ENCODE assay signal across 28 mouse cellular contexts in the genomic region with DNA sequence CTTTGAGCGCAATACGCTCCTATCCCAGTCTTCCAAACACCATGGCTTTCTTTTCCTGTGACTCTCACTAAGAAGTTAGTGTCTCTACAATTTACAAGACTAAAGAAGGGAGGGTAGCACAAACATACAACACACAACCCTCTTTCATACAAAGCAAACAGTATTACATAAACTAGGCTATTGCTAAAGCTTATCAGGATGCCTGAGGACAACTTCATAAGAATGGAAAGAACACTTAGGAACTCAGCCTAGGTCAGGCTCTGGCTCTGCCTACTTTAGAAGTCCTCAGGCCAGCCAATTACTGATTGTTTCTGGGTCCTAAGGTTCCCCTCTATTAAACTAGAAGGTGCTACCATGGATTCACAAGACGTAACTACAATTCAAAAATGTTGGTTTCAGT. TPM values are rescaled to one million over a fixed set of nuclear protein-coding genes. Genes with fewer than 3 reads are reported as not detected.
DNase-seq lines count a peak whose midpoint lies in the region; ATAC-seq and TF ChIP-seq lines count a peak whose summit lies in the region.
"Had no signal": no experiment of that assay in that cellular context is flagged by ENCODE, and none has a peak within 500 bp of the region (broad histone marks: within the 10 kb centered on the region; RNA-seq: fewer than 3 reads in every experiment).

No protein-coding gene starts in this region.

- intact Hi-C loops in gastrocnemius, adult 2 months (cut with DNase I): loop anchor here (5.0 to 10.0 kb wide), 2 partner anchors 77 to 334 kb away; a partner anchor contains a TSS

- TF ChIP-seq CTCF in gastrocnemius, adult 2 months (IDR thresholded peaks at IDR 0.05): no peak
- TF ChIP-seq CTCF in kidney, postnatal 0 days (IDR thresholded peaks at IDR 0.05; ENCODE audit: low read depth): no peak
- TF ChIP-seq CTCF in kidney, adult 2 months (conservative IDR thresholded peaks at IDR 0.05; ENCODE audit: insufficient read depth, insufficient read length, low read depth, low read length): no peak
- TF ChIP-seq CTCF in small intestine, adult 2 months (IDR thresholded peaks at IDR 0.05; ENCODE audit: extremely low read depth, insufficient read length, insufficient replicate concordance, low read depth, low read length): no peak

- H3K4me1 ChIP-seq in kidney, postnatal 0 days (replicated peaks; ENCODE audit: insufficient read depth, low read length): peaks cover 12% of the 10 kb centered on the region; the same call in 1 of the 2 replicates
- peaks cover 6% of the 10 kb centered on the region for H3K4me1 ChIP-seq in kidney, adult 2 months (ENCODE audit: control insufficient read depth, insufficient read depth, low read length)
- H3K4me1 ChIP-seq in small intestine, adult 2 months (ENCODE audit: control insufficient read depth, insufficient read depth, insufficient read length, low read length): peaks cover 12% of the 10 kb centered on the region; the same call in 1 of the 2 replicates
- H3K4me1 ChIP-seq in forebrain, embryonic 14.5 days (ENCODE audit: control insufficient read depth, insufficient read depth, low read length): peaks cover 17% of the 10 kb centered on the region

- no peak overlapping the region for H3K9ac ChIP-seq in kidney, postnatal 0 days (ENCODE audit: low read depth, low read length)
- no peak overlapping the region for H3K9ac ChIP-seq in forebrain, embryonic 14.5 days (ENCODE audit: low read length)
- H3K9ac ChIP-seq: embryonic facial prominence, embryonic 15.5 days; forebrain, embryonic 13.5 days; heart, embryonic 13.5 days; kidney, embryonic 15.5 days; midbrain, embryonic 12.5 days; neural tube, embryonic 12.5 days had no signal

- no peak overlapping the region for H3K4me3 ChIP-seq in gastrocnemius, adult 2 months
- no peak overlapping the region for H3K4me3 ChIP-seq in kidney, postnatal 0 days (replicated peaks; ENCODE audit: low read depth, low read length)
- H3K4me3 ChIP-seq in kidney, adult 2 months (ENCODE audit: insufficient read depth, low read depth, low read length): no peak overlapping the region
- H3K4me3 ChIP-seq in small intestine, adult 2 months (ENCODE audit: low read depth, low read length): no peak overlapping the region
- H3K4me3 ChIP-seq in forebrain, embryonic 14.5 days (ENCODE audit: low read depth, low read length): no peak overlapping the region
- H3K4me3 ChIP-seq: embryonic facial prominence, embryonic 10.5 days; embryonic facial prominence, embryonic 15.5 days; forebrain, embryonic 13.5 days; heart, embryonic 13.5 days; kidney, embryonic 15.5 days; megakaryocyte, embryonic 14.5 days; midbrain, embryonic 12.5 days; myocyte; neural tube, embryonic 12.5 days had no signal

- H3K4me2 ChIP-seq in kidney, postnatal 0 days (ENCODE audit: low read length): no peak overlapping the region
- no peak overlapping the region for H3K4me2 ChIP-seq in forebrain, embryonic 14.5 days (ENCODE audit: low read length)
- H3K4me2 ChIP-seq: embryonic facial prominence, embryonic 15.5 days; forebrain, embryonic 13.5 days; heart, embryonic 13.5 days; midbrain, embryonic 12.5 days; neural tube, embryonic 12.5 days had no signal

- no peaks in the 10 kb centered on the region for H3K36me3 ChIP-seq in kidney, postnatal 0 days (ENCODE audit: insufficient read depth, low read length)
- H3K36me3 ChIP-seq in kidney, adult 2 months (ENCODE audit: control insufficient read depth, insufficient read depth, low read length): no peaks in the 10 kb centered on the region
- H3K36me3 ChIP-seq in small intestine, adult 2 months (ENCODE audit: control insufficient read depth, insufficient read depth, low read length): 0 out of 2 replicates have a peak, but pooled peaks cover 2% of the 10 kb centered on the region
- 0 out of 2 replicates have a peak, but pooled peaks cover 4% of the 10 kb centered on the region for H3K36me3 ChIP-seq in forebrain, embryonic 14.5 days (ENCODE audit: control insufficient read depth, insufficient read depth, low read length)
- H3K36me3 ChIP-seq: embryonic facial prominence, embryonic 15.5 days had no signal

- H3K9me3 ChIP-seq in kidney, postnatal 0 days (replicated peaks; ENCODE audit: low read length): no peaks in the 10 kb centered on the region
- H3K9me3 ChIP-seq in forebrain, embryonic 14.5 days (replicated peaks; ENCODE audit: control insufficient read depth, low read length): no peaks in the 10 kb centered on the region
- H3K9me3 ChIP-seq: embryonic facial prominence, embryonic 10.5 days; embryonic facial prominence, embryonic 15.5 days; forebrain, embryonic 13.5 days; heart, embryonic 13.5 days; kidney, embryonic 15.5 days; megakaryocyte, embryonic 14.5 days; midbrain, embryonic 12.5 days; neural tube, embryonic 12.5 days had no signal

- no peak for DNase-seq in gastrocnemius, adult 2 months
- DNase-seq in gastrocnemius, postnatal 25 days: no peak
- no peak for DNase-seq in kidney, postnatal 0 days (ENCODE audit: low spot score)
- no peak for DNase-seq in kidney, adult 2 months
- peak; percentile 46 for DNase-seq in lung, postnatal 25 days (ENCODE audit: low spot score)
- no peak for DNase-seq in lung, postnatal 10 days
- DNase-seq in forebrain, embryonic 14.5 days (ENCODE audit: low spot score): no peak
- DNase-seq: adrenal gland, adult 8-10 months; cerebellum, adult 8-10 months; cerebellum, postnatal 25 days; gastrocnemius, postnatal 36 days; heart, postnatal 14 days; kidney, postnatal 4 days; layer of hippocampus, adult 9-11 months; lung, postnatal 4 days; right cerebral cortex, adult 18-20 months had no signal

- H3K27me3 ChIP-seq in kidney, postnatal 0 days (ENCODE audit: insufficient read depth, low read length): no peaks in the 10 kb centered on the region
- H3K27me3 ChIP-seq in kidney, adult 2 months (replicated peaks; ENCODE audit: control insufficient read depth, insufficient read depth, low read length): no peaks in the 10 kb centered on the region
- no peaks in the 10 kb centered on the region for H3K27me3 ChIP-seq in small intestine, adult 2 months (ENCODE audit: control insufficient read depth, insufficient read depth, low read length)
- no peaks in the 10 kb centered on the region for H3K27me3 ChIP-seq in forebrain, embryonic 14.5 days (replicated peaks; ENCODE audit: control insufficient read depth, insufficient read depth, low read length)
- H3K27me3 ChIP-seq: CH12.LX; embryonic facial prominence, embryonic 15.5 days; forebrain, embryonic 13.5 days; heart, embryonic 13.5 days; kidney, embryonic 15.5 days; megakaryocyte, embryonic 14.5 days; midbrain, embryonic 12.5 days; neural tube, embryonic 12.5 days had no signal

- ATAC-seq in kidney, postnatal 0 days (replicated peaks; ENCODE audit: low FRiP score, low read depth): no peak
- no peak for ATAC-seq in forebrain, embryonic 14.5 days
- ATAC-seq: forebrain, embryonic 13.5 days; hindbrain, embryonic 16.5 days had no signal

- whole genome bisulfite sequencing in kidney, postnatal 0 days: 87% methylated on average over 3 of the region's 3 CpGs
- WGBS in kidney, adult 2 months: 76% methylated on average over 3 of the region's 3 CpGs
- WGBS in small intestine, adult 2 months: 82% methylated on average over 3 of the region's 3 CpGs
- 95% methylated on average over 3 of the region's 3 CpGs for WGBS in forebrain, embryonic 14.5 days

- TF ChIP-seq POLR2A in kidney, adult 2 months (IDR thresholded peaks at IDR 0.05; ENCODE audit: low read depth, low read length): no peak
- no peak for TF ChIP-seq POLR2A in small intestine, adult 2 months (IDR thresholded peaks at IDR 0.05; ENCODE audit: low read depth, low read length)

- H3K27ac ChIP-seq in gastrocnemius, adult 2 months: peak overlapping the region; percentile 25; the same call in 1 of the 2 replicates
- peak overlapping the region; percentile 11; the same call in 1 of the 2 replicates for H3K27ac ChIP-seq in kidney, postnatal 0 days
- no peak overlapping the region for H3K27ac ChIP-seq in kidney, adult 2 months (ENCODE audit: insufficient read depth, low read depth, low read length)
- peak overlapping the region; percentile 71 for H3K27ac ChIP-seq in small intestine, adult 2 months (ENCODE audit: insufficient read depth, low read depth, low read length)
- H3K27ac ChIP-seq in forebrain, embryonic 14.5 days (ENCODE audit: low read depth, low read length): no peak overlapping the region
- H3K27ac ChIP-seq: embryonic facial prominence, embryonic 10.5 days; embryonic facial prominence, embryonic 15.5 days; forebrain, embryonic 13.5 days; heart, embryonic 13.5 days; midbrain, embryonic 12.5 days; neural tube, embryonic 12.5 days had no signal

RNA-seq across cellular contexts. Expression of a gene that starts 2.9 kb away (rescaled TPM):
- 100 to 1,000 TPM in 1 of 2 experiments, 10 to 100 TPM in 1; 84.0 to 115 TPM for total RNA-seq in gastrocnemius, adult 2 months (2021)
- 10 to 100 TPM; 83.0 to 89.8 TPM for total RNA-seq in gastrocnemius, postnatal 25 days (2021)
- polyA plus RNA-seq in kidney, postnatal 0 days (2015; fragmentation: Nextera tagmentation; extraction: Ambion mirVana): 222 and 249 TPM in 2 replicates
- 48.9 and 55.3 TPM in 2 replicates for polyA plus RNA-seq in kidney, adult 2 months (2012; rRNA removed)
- polyA plus RNA-seq in small intestine, adult 2 months (2012; rRNA removed): 22.1 and 38.8 TPM in 2 replicates
- 119 and 131 TPM in 2 replicates for polyA plus RNA-seq in forebrain, embryonic 14.5 days (2014; fragmentation: Nextera tagmentation; extraction: Ambion mirVana)

RNA-seq across cellular contexts. Expression of a gene that starts 3.1 kb away (rescaled TPM):
- 1 to 10 TPM; 6.0 to 7.9 TPM for total RNA-seq in gastrocnemius, adult 2 months (2021)
- total RNA-seq in gastrocnemius, postnatal 25 days (2021): 1 to 10 TPM; 5.1 to 5.3 TPM
- polyA plus RNA-seq in kidney, postnatal 0 days (2015; fragmentation: Nextera tagmentation; extraction: Ambion mirVana): 28.6 and 31.2 TPM in 2 replicates
- 4.0 and 6.0 TPM in 2 replicates for polyA plus RNA-seq in kidney, adult 2 months (2012; rRNA removed)
- 0.90 and 1.5 TPM in 2 replicates for polyA plus RNA-seq in small intestine, adult 2 months (2012; rRNA removed)
- 33.2 and 38.1 TPM in 2 replicates for polyA plus RNA-seq in forebrain, embryonic 14.5 days (2014; fragmentation: Nextera tagmentation; extraction: Ambion mirVana)

Comparison
In these comparisons a context has a peak if more than half of its experiments do, and no peak if none do; other contexts are left out.
1. H3K27ac ChIP-seq: peak in gastrocnemius, adult 2 months (single experiment), kidney, postnatal 0 days (single experiment) and small intestine, adult 2 months (single experiment); none in kidney, adult 2 months (single experiment) and forebrain, embryonic 14.5 days (single experiment).